Mouse (Mus musculus): Measurements from ENCODE around the gene Mrpl14. TPM values are rescaled to one million over a fixed set of nuclear protein-coding genes. Genes with fewer than 3 reads are reported as not detected.

Gene Mrpl14
- polyA plus RNA-seq, 1 experiment from 2014 or later = 110 TPM

- H3K4me2 ChIP-seq (ENCODE audit: low read length) = peak overlapping the region; percentile 69
- ATAC-seq (ENCODE audit: low FRiP score, low TSS enrichment) = peak; percentile 77
- peak overlapping the region; percentile 87 for H3K27ac ChIP-seq (replicated peaks; ENCODE audit: low read depth, low read length)
- no peaks in the 10 kb centered on the region for H3K36me3 ChIP-seq (ENCODE audit: control insufficient read depth, insufficient read depth, low read length)
- no peaks in the 10 kb centered on the region for H3K9me3 ChIP-seq (ENCODE audit: control insufficient read depth, low read length)
- H3K9ac ChIP-seq (replicated peaks; ENCODE audit: low read length) = peak overlapping the region; percentile 64
- peak overlapping the region; percentile 50 for H3K4me3 ChIP-seq (replicated peaks; ENCODE audit: low read depth, low read length)
- H3K4me1 ChIP-seq (ENCODE audit: control insufficient read depth, insufficient read depth, low read length) = peaks cover 16% of the 10 kb centered on the region; the same call in 1 of the 2 replicates
- 3% methylated on average over 25 of the region's 25 CpGs for WGBS
- H3K27me3 ChIP-seq (ENCODE audit: control insufficient read depth, insufficient read depth, low read length) = no peaks in the 10 kb centered on the region
- DNase-seq = peak; percentile 95
Measured at GRCm38 (mm10) chr17:45723732-45724573, 37.8 kb downstream of the Mrpl14 start.

- Histone ChIP-seq H3K9me3 (ENCODE audit: control insufficient read depth, low read length) (no peaks in the 10 kb centered on the region), H3K4me2 (ENCODE audit: low read length) (no peak overlapping the region; the same call in 1 of the 2 replicates), H3K36me3 (ENCODE audit: control insufficient read depth, insufficient read depth, low read length) (no peaks in the 10 kb centered on the region), H3K27me3 (ENCODE audit: control insufficient read depth, insufficient read depth, low read length) (no peaks in the 10 kb centered on the region), H3K9ac (replicated peaks; ENCODE audit: low read length) (no peak overlapping the region; the same call in 1 of the 2 replicates), H3K4me1 (ENCODE audit: control insufficient read depth, insufficient read depth, low read length) (peaks cover 16% of the 10 kb centered on the region; the same call in 1 of the 2 replicates), H3K27ac (replicated peaks; ENCODE audit: low read depth, low read length) (no peak overlapping the region), H3K4me3 (replicated peaks; ENCODE audit: low read depth, low read length) (no peak overlapping the region)
- ATAC-seq (ENCODE audit: low FRiP score, low TSS enrichment) (no peak), DNase-seq (no peak)
- 84% methylated on average over 10 of the region's 10 CpGs for WGBS
Measured at GRCm38 (mm10) chr17:45724574-45724921, 38.4 kb downstream of the Mrpl14 start.

GRCm38 (mm10) chr17:45726249-45726648, 40.1 kb downstream of the Mrpl14 start:
- no peak overlapping the region for H3K9ac ChIP-seq (replicated peaks; ENCODE audit: low read length)
- no peak overlapping the region for H3K27ac ChIP-seq (replicated peaks; ENCODE audit: low read depth, low read length)
- H3K27me3 ChIP-seq (ENCODE audit: control insufficient read depth, insufficient read depth, low read length) = no peaks in the 10 kb centered on the region
- DNase-seq (no peak), ATAC-seq (ENCODE audit: low FRiP score, low TSS enrichment) (no peak)
- no peaks in the 10 kb centered on the region for H3K9me3 ChIP-seq (ENCODE audit: control insufficient read depth, low read length)
- H3K36me3 ChIP-seq (ENCODE audit: control insufficient read depth, insufficient read depth, low read length) = no peaks in the 10 kb centered on the region
- H3K4me3 ChIP-seq (replicated peaks; ENCODE audit: low read depth, low read length) = no peak overlapping the region
- no peak overlapping the region for H3K4me2 ChIP-seq (ENCODE audit: low read length)
- 67% methylated on average over 7 of the region's 7 CpGs for WGBS
- H3K4me1 ChIP-seq (ENCODE audit: control insufficient read depth, insufficient read depth, low read length) = peaks cover 16% of the 10 kb centered on the region; the same call in 1 of the 2 replicates

- WGBS = 88% methylated on average over 2 of the region's 2 CpGs
Measured at GRCm38 (mm10) chr17:45727481-45727880, 41.4 kb downstream of the Mrpl14 start.

GRCm38 (mm10) chr17:45727983-45728723, 42.0 kb downstream of the Mrpl14 start:
- Histone ChIP-seq H3K36me3 (ENCODE audit: control insufficient read depth, insufficient read depth, low read length) (no peaks in the 10 kb centered on the region), H3K9me3 (ENCODE audit: control insufficient read depth, low read length) (no peaks in the 10 kb centered on the region), H3K4me3 (replicated peaks; ENCODE audit: low read depth, low read length) (no peak overlapping the region), H3K9ac (replicated peaks; ENCODE audit: low read length) (no peak overlapping the region), H3K27me3 (ENCODE audit: control insufficient read depth, insufficient read depth, low read length) (peaks cover 8% of the 10 kb centered on the region; the same call in 1 of the 2 replicates), H3K4me2 (ENCODE audit: low read length) (no peak overlapping the region), H3K4me1 (ENCODE audit: control insufficient read depth, insufficient read depth, low read length) (peaks cover 7% of the 10 kb centered on the region; the same call in 1 of the 2 replicates), H3K27ac (replicated peaks; ENCODE audit: low read depth, low read length) (no peak overlapping the region)
- 60% methylated on average over 8 of the region's 8 CpGs for WGBS
- DNase-seq (no peak), ATAC-seq (ENCODE audit: low FRiP score, low TSS enrichment) (no peak)

More at GRCm38 (mm10) chr17:45727481-45727880, 41.4 kb downstream of the Mrpl14 start:
- H3K9me3 ChIP-seq (ENCODE audit: control insufficient read depth, low read length) = no peaks in the 10 kb centered on the region
- H3K36me3 ChIP-seq (ENCODE audit: control insufficient read depth, insufficient read depth, low read length) = no peaks in the 10 kb centered on the region
- 0 out of 2 replicates have a peak, but pooled peaks cover 4% of the 10 kb centered on the region for H3K27me3 ChIP-seq (ENCODE audit: control insufficient read depth, insufficient read depth, low read length)
- no peak for ATAC-seq (ENCODE audit: low FRiP score, low TSS enrichment)
- no peak overlapping the region for H3K4me3 ChIP-seq (replicated peaks; ENCODE audit: low read depth, low read length)
- H3K4me1 ChIP-seq (ENCODE audit: control insufficient read depth, insufficient read depth, low read length) = peaks cover 10% of the 10 kb centered on the region; the same call in 1 of the 2 replicates
- no peak for DNase-seq
- no peak overlapping the region for H3K27ac ChIP-seq (replicated peaks; ENCODE audit: low read depth, low read length)
- no peak overlapping the region for H3K9ac ChIP-seq (replicated peaks; ENCODE audit: low read length)
- H3K4me2 ChIP-seq (ENCODE audit: low read length) = no peak overlapping the region

- Histone ChIP-seq H3K4me2 (ENCODE audit: low read length) (no peak overlapping the region), H3K4me3 (replicated peaks; ENCODE audit: low read depth, low read length) (no peak overlapping the region), H3K27ac (replicated peaks; ENCODE audit: low read depth, low read length) (no peak overlapping the region), H3K9me3 (ENCODE audit: control insufficient read depth, low read length) (no peaks in the 10 kb centered on the region), H3K9ac (replicated peaks; ENCODE audit: low read length) (no peak overlapping the region), H3K27me3 (ENCODE audit: control insufficient read depth, insufficient read depth, low read length) (peaks cover 11% of the 10 kb centered on the region; the same call in 1 of the 2 replicates), H3K36me3 (ENCODE audit: control insufficient read depth, insufficient read depth, low read length) (no peaks in the 10 kb centered on the region), H3K4me1 (ENCODE audit: control insufficient read depth, insufficient read depth, low read length) (peaks cover 12% of the 10 kb centered on the region)
- ATAC-seq (ENCODE audit: low FRiP score, low TSS enrichment) (no peak), DNase-seq (no peak)
- WGBS = 71% methylated on average over 10 of the region's 10 CpGs
Measured at GRCm38 (mm10) chr17:45729387-45729786, 43.3 kb downstream of the Mrpl14 start.

GRCm38 (mm10) chr17:45730696-45731095, 44.6 kb downstream of the Mrpl14 start:
- Histone ChIP-seq H3K9me3 (ENCODE audit: control insufficient read depth, low read length) (no peaks in the 10 kb centered on the region), H3K4me1 (ENCODE audit: control insufficient read depth, insufficient read depth, low read length) (peaks cover 20% of the 10 kb centered on the region), H3K27ac (replicated peaks; ENCODE audit: low read depth, low read length) (no peak overlapping the region), H3K36me3 (ENCODE audit: control insufficient read depth, insufficient read depth, low read length) (no peaks in the 10 kb centered on the region), H3K4me3 (replicated peaks; ENCODE audit: low read depth, low read length) (no peak overlapping the region), H3K9ac (replicated peaks; ENCODE audit: low read length) (no peak overlapping the region), H3K27me3 (ENCODE audit: control insufficient read depth, insufficient read depth, low read length) (peaks cover 11% of the 10 kb centered on the region; the same call in 1 of the 2 replicates), H3K4me2 (ENCODE audit: low read length) (no peak overlapping the region)
- WGBS = 93% methylated on average over 4 of the region's 4 CpGs
- DNase-seq (no peak), ATAC-seq (ENCODE audit: low FRiP score, low TSS enrichment) (no peak)

GRCm38 (mm10) chr17:45731172-45731864, 45.2 kb downstream of the Mrpl14 start:
- H3K36me3 ChIP-seq (ENCODE audit: control insufficient read depth, insufficient read depth, low read length) = no peaks in the 10 kb centered on the region
- peak; percentile 95 for DNase-seq
- H3K9ac ChIP-seq (replicated peaks; ENCODE audit: low read length) = no peak overlapping the region
- H3K4me2 ChIP-seq (ENCODE audit: low read length) = no peak overlapping the region
- peaks cover 26% of the 10 kb centered on the region for H3K4me1 ChIP-seq (ENCODE audit: control insufficient read depth, insufficient read depth, low read length)
- no peak overlapping the region for H3K27ac ChIP-seq (replicated peaks; ENCODE audit: low read depth, low read length)
- H3K9me3 ChIP-seq (ENCODE audit: control insufficient read depth, low read length) = no peaks in the 10 kb centered on the region
- ATAC-seq (ENCODE audit: low FRiP score, low TSS enrichment) = peak; percentile 9; the same call in 1 of the 2 replicates
- H3K4me3 ChIP-seq (replicated peaks; ENCODE audit: low read depth, low read length) = no peak overlapping the region
- WGBS = 24% methylated on average over 9 of the region's 9 CpGs
- H3K27me3 ChIP-seq (ENCODE audit: control insufficient read depth, insufficient read depth, low read length) = peaks cover 11% of the 10 kb centered on the region; the same call in 1 of the 2 replicates
